Mouse (Mus musculus): ENCODE measurements around the gene Ptrh1. TPM values are rescaled to one million over a fixed set of nuclear protein-coding genes. Genes with fewer than 3 reads are reported as not detected.

Gene Ptrh1
- polyA plus RNA-seq (2012; rRNA removed), result 8.6 and 10.4 TPM in 2 replicates

DNA sequence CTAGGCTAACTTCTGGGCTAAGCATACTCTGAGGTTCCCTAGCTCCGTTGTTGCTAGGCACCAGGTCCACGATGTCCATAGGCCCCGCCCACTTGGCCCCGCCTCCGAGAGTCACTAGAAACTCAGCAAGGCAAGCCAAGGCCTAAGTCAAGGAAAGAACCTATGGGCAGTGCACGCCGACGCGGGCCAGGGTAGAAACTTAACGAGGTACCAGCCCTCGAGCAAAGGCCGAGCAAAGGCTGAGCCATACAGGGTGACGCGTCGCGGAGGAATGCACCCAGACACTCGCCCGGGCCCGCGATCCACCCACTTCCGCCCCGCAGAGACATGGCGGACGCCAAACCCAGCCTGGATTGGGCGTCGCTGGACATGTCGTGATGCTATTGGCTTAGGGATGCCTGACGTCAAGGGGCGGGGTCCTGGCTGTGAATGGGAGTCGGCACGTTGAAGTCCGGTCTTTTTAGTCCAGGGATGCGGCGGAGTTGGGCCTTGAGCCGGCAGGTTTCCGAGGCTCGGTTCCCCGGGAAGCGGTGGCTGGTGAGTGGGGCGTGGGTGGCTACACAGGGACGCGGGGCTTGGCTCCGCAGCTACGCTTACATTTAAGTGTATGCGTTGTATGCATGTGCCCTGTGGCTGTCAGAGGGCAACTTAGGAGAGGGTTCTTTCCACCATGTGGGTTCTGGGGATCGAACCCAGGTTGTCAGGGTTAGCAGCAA lies at the start of gene Ptrh1, which contains the start of gene Ttc16:
Gene Ptrh1, plus strand, starts transcription at position 428 of the 716 bp plus-strand sequence.
Gene Ttc16, minus strand, starts transcription at position 275 of the 716 bp plus-strand sequence.
- peak; percentile 95 for DNase-seq (ENCODE audit: low spot score)

DNA sequence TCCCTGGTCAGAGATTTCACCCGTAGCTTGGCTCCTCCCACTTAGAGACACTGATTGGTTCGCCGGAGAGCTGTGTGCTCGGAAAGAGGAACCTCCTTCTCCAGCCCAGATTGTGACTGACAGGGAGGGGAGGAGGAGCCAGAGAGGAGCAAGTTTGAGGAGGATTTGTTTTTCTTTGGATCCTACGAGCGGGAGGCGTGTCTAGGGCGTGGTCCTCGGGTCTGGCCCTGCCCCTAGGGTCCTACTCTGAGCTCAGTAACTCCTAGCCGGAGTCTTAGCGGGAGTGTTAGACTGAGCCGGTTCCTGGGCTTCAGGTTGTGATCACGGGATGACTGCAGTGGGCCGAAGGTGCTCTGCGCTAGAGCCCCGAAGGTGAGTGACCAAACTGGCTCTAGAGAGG lies 48.2 kb upstream of the Ptrh1 start:
- peak; percentile 56 for DNase-seq (ENCODE audit: low spot score)

DNA sequence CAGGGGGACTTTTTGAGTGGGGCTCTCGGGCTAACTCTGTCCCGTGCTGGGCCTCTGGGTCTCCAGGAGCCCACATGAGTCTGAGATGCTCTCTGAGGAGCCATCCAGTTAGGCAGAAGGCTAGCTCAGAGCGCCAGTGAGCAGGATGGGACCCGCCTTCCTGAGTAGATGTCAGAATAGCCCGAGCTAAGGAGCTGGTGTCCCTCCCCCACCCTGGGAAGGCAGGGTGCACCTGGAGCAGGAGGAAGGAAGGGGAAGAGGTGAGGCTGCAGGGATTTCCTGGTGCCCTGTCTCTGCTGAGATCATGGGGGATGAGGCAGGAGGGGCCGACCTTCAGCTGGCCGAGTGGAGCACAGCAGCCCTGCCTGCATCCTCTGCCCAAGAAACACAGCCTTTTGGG lies 47.1 kb upstream of the Ptrh1 start:
- no peak for DNase-seq (ENCODE audit: low spot score)

DNA sequence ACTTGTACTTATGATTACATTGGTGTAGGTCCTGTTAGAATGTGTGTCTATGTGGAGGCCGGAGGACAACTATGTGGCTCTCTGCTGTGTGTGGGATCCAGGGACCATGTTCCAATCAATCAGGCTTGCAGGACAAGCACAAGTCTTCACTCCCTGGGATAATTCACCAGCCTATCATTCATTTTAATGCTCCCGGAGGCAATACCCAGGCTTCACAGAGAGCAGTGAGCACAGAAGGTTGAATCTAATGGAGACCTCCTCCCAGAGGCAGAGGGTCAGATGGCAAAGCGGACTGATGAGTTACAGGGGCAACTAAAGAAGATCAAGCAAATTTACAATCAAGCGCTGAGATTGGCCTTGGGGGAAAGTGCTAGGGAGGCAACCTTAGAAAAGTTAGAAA lies 46.0 kb upstream of the Ptrh1 start:
- no peak for DNase-seq (ENCODE audit: low spot score)

DNA sequence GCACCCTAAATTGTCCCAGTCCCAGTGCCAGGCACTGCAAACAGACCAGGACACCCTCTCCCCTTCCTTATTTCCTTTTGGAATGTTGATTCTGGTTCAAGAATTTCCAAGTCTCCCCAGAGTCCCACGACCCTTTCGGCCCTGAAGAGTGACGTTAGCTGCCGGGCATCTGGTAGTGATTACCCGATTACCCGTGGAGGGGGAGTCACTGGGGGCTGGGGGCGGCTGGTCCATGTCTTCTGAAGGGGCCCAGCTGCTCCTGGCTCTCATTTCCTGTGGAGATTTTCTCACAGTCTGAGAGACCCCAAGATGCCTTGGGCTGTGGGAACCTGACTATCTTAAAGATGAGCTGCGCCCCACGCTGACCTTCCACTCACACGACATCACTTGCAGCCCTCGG lies 44.7 kb upstream of the Ptrh1 start:
- DNase-seq (ENCODE audit: low spot score), result no peak

DNA sequence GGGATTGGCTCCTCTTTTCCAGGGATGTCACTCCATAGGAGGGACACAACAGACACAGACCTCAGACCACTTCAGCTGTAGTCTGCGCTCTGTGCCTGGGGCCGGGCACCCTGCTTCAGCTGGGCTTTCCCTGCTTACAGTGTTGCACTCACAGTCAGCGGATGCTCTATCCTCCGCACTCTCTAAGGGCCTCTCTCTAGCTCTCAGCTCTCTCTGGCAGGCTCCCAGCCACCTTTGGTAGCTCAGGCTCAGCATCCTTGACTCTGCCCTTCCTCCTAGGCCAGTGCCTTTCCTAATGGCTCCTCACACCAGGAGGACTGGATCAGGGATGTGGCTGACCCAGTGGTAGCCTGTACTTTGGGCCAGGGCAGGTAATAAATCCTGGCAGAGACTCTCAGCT lies 43.7 kb upstream of the Ptrh1 start:
- DNase-seq (ENCODE audit: low spot score), result no peak

DNA sequence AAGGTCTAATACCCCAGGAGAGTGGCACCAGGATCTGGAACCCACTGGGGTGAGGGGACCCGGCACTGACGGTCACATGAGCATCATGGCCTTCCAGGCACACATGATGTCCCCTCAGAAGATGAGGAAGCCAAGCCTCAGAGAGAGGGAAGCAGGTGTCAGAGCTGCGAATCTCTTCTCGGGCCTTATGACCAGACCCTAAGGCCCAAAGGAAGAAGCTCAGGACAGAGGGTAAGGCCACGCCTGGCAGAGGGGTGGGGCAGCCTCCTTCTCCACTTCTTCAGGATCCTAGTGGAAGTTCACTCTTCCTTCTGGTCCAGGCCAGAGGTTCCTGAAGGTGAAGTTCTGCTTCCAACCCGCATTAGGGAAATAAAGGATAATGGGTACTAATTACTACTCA lies 42.9 kb upstream of the Ptrh1 start:
- DNase-seq (ENCODE audit: low spot score), result no peak

DNA sequence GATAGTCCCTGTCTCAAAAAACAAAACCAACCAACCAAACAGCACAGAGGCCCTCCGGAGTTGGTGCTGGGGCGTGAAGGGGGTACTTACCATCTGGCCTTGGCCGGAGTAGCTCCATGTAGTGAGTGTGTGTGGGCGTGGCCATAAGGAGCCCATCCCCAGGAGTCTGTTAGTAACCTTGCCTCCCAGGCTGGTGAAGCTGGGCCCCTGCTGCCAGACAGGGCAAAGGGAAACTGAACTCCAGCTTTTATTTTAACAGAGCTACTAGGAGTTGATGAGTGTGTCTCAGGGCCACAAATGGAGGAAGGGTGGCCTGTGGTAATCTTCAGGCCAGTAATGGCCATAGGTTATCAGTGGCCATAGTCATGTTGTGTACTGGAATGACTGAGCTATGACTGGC lies 41.1 kb upstream of the Ptrh1 start:
- no peak for DNase-seq (ENCODE audit: low spot score)

DNA sequence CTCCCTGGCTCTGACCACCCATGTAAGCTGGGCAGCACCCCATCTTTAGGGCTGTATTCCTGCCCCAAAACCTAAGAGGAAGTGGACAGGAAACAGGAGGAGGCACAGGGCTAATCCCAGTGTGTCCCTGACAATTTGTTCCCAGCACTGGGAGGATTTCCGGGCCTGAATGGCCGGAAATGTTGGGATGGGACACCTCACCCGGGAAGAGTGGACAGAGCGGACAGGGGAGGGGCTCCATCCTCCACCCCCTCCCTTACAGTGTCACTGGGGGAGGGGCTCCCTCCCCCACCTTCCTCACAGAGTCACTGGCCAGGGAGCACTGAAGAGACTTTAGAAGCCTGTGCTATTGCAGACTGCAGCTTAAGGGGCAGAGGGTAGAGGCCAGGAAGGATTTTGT lies 40.7 kb upstream of the Ptrh1 start:
- DNase-seq (ENCODE audit: low spot score), result no peak

DNA sequence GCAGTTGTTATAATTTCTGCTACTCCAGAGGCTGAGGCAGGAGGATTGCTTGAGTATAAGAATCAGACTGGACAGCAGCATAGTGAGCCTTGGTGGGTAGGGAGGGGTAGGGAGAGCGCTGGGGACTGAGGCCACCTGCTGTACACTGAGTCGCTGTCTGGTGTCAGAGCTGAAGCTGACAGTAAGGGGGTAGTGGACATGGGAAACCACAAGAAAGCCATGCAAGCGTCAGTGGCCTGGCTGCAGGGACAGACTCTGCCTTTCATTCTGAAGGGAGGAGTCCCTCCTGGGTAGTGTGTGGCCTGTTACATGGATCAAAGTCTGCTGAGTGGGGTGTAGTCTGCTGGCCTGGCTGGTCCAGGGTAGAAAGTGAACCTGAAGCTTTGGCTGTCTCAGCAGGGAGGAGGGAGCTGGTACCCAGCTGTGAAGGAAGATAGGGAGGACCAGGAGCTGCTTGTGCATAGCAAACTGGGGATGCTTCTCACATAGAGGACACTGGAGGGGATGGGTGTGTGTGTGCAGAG lies 39.2 kb upstream of the Ptrh1 start:
- DNase-seq (ENCODE audit: low spot score), result no peak

DNA sequence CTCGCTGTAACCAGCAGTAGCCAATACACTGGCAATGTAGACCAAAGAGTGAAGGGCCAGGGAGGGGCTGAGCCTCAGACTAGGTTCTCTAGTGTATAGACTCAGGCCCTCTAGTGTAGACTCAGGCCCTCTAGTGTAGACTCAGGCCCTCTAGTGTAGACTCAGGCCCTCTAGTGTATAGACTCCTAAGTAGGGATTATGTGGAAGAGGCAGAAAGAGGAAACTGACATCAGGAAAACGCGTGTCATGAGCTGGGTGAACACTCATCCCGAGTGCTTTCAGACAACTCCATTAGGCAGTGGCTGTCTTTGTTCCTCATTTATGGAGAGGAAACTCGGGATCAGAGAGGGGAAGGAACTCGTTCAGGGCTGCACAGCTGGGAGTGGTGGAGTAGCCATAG lies 38.6 kb upstream of the Ptrh1 start:
- no peak for DNase-seq (ENCODE audit: low spot score)

DNA sequence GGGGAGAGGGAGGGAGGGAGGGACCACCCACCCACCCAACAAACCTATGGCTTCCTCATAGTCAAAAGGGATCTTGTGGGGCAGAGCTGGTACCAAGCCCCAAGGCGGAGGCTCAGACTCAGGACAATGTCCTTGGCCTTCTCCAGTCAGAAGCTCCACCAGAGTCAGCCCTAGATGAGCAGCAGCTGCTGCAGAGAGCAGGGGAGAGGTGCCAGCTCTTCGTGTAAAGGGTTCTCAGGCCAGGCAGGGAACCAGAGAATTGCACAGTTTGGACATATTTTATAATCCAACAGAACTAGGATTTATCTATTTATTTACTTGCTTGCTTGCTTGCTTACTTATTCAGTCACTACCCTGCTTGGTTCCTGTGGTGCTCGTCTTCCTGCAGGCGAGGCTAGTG lies 36.3 kb upstream of the Ptrh1 start:
- no peak for DNase-seq (ENCODE audit: low spot score)

DNA sequence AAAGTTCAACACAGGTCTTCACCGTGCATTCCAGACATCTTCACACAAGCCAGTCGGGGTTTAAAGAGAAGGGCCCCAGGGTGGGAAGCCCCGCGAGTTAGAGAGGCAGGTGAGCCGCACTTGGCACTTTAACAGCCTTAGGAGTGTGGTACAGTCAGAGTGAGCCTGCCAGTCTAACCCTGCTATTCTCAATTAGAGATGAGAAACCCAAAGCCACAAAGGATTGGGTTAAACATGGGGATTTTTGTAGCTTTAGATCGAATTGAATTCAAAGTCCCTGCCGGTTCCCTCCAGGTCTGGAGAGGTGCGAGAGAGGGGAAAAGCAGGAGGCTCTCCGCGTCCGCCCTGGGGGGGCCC lies 34.7 kb upstream of the Ptrh1 start, which contains the start of gene 6330409D20Rik:
Gene 6330409D20Rik, minus strand, starts transcription at position 101 of the 357 bp plus-strand sequence.
- no peak for DNase-seq (ENCODE audit: low spot score)

DNA sequence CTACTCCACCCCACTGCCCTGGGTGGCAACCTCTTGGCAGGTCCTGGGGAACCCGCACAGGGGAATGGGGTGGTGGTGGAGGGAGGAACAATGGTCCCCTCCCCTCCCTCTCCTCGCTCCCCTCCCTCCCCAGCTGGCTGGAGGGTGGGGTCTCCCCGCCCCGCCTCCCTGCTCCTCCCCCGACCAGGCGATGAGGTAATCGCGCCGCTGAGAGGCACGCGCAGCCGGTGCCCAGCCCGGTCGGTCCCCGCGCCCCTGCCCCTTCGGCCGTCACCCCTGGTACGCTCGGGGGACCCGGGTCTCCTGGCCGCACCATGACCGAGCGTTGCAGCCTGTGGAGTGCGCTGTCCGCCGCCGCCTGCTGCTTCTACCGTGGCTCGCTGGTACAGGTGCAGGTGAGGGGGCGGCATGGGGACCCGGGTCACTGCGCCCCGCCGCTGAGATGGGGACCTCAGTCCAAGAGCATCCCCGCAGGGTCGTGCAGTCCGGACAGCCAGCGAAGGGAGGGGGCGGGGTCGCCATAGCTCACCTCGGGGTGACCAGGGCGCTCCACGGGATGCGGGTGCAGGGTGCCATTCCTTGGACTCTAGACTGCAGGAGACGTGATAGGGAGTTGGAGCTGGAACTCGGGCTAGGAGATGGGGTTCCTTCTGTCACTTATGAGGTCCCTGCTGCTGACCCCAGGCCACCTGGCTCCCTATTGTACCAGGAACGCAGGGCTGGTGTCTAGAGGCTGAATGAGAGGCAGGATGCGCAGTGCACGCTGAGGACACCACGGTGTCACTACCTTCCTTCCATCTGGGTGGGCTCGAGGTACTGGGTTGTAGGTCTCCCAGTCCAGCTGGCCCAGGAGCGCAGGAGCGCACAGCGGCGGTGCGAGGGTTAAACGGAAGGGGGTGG lies 34.1 kb upstream of the Ptrh1 start:
- no peak for DNase-seq (ENCODE audit: low spot score)

DNA sequence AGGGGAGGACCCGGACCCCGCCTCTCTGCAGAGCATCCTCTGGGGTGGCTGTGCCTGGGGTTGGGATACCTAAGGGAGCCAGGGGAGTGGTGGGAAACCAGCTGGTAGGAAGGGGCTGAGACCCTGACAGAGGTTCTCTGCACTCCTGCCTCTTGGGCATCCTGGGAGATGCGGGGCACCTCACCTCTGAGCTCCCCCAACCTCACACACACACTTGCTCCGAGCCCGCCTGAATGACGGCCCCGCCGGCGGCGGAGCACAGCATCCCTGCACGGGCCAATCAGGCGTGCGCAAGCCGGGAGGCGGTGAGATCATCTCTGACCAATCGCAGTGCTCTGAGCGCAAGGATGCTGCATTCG lies 33.4 kb upstream of the Ptrh1 start:
- no peak for DNase-seq (ENCODE audit: low spot score)

DNA sequence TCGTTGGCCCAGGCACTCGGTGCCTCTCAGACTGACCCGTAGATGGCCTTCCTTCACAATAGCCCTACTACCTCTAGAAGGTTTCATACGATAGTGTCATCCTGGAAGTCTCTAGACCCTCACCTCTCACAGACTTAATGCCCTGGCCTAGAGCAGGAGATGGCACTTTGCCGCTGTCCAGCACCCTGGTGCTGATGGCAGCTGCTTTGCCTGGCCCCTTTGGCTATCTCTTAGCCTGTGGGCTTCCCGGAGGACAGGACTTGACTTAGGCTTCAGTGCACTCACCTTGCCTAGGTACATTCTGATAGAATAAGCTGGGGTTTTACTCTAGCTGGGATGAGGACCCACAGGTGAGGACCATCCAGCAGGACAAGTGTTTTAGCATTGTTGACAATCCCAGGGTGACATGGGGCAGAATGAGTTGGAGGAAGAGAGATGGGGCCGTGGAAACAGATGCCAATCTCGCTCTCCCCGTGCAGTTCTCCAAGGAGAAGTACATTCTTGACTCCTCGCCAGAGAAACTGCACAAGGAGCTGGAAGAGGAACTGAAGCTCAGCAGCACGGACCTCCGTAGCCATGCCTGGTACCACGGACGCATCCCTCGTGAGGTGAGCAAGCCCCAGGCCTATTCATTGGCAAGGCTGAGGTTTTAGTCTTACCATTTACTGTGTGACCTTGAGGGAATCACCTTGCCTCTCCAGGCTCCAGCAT lies 31.2 kb upstream of the Ptrh1 start:
- no peak for DNase-seq (ENCODE audit: low spot score)

DNA sequence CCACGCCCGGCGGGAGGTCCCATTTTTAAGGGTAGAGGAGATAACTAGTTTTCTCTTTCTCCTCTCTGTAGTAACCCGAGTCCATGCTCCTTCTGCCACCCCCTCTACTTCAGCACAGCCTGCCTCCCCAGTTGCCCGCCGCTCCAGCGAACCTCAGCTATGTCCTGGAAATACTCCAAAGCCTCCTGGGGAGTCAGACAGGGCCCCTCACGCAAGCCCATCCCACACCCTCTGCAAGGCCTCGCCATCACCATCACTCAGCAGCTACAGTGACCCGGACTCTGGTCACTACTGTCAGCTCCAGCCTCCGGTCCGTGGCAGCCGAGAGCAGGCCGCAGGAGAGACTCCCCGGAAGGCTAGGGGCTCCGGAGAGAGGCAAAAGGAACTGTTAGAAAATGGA lies 26.5 kb upstream of the Ptrh1 start:
- no peak for DNase-seq (ENCODE audit: low spot score)

DNA sequence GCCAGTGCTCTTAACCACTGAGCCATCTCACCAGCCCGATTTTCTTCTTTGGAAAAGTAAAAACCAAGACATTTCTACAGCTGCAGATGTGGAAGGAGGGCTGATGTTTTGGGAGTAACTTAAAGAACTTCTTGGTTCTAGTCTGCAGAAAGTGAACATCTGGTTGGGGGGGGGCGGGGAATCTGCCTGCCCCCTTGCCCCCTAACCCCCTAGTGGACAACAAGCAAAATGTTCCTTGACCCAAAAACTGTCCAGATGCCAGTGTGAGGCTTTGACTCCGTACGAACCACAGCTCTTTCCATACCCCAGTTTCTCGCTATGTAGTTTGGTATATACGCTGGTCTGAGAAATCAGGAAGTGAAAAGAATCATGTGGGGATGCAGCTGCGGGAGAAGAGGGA lies 25.4 kb upstream of the Ptrh1 start:
- DNase-seq (ENCODE audit: low spot score), result no peak

DNA sequence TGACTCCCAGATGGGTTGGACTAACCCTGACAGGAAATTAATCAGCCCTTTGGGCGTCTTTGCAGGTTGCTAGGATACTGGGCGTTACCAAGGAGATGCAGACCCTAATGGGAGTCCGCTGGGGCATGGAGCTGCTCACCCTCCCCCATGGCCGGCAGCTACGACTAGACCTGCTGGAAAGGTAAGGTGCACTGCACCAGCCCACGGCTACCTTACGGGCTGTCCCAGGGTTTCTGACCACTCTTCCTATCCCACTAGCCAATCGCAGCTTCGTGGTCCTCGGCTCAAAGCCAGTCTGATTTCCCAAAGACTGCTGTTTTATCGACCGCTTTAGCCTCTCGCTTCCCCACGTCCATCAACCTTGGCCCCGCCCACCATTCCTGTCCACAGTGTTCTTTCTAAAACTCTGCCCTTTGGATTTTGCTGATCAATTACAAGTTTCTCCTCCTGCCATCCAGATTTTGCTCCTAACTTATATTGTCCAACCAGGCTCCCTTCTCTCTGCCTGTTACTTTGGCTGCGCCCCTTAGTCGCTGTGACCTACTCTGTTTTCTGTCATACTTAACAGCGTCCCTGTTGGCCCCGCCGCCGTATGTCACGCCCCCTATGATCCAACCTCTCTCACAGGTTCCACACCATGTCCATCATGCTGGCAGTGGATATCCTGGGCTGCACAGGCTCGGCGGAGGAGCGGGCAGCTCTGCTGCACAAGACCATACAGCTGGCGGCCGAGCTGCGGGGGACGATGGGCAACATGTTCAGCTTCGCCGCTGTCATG lies 24.5 kb upstream of the Ptrh1 start:
- DNase-seq (ENCODE audit: low spot score), result peak; percentile 48

DNA sequence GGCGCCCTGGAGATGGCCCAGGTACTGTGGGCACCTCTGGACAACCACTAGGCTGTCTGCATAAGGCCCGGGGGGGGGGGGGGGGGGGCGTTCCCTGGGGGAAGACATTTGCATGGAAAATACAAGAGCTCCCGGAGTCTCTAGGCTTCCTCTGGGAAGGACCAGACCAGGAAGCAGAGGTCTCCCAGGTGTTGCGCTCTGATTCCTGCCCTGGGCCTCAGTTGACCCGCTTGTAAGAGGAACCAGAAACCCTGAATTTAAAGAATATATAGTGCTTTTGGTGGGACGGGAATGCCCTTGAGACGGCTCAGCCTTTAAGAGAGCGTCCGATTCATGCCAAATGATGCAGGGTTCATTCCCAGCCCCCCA lies 23.9 kb upstream of the Ptrh1 start:
- DNase-seq (ENCODE audit: low spot score), result no peak

DNA sequence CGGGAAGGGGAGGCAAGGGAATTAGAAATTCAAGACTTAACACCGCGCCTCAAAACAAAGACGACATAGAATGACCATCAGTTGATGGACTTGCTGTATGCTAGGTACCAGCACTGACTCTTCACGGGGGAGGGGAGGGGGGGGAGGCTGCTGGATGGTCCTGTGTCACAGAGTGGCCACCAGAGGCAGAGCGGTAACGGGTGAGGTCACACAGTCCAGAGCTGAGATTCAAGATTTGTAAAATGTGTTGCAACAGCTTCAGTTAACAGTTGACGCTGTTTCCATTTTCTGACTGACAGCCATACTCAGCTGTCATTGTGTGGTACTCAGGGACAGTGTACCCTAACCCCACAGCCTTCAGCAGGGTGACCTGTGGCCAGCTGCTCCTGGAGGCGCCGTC lies 23.4 kb upstream of the Ptrh1 start:
- DNase-seq (ENCODE audit: low spot score), result no peak

DNA sequence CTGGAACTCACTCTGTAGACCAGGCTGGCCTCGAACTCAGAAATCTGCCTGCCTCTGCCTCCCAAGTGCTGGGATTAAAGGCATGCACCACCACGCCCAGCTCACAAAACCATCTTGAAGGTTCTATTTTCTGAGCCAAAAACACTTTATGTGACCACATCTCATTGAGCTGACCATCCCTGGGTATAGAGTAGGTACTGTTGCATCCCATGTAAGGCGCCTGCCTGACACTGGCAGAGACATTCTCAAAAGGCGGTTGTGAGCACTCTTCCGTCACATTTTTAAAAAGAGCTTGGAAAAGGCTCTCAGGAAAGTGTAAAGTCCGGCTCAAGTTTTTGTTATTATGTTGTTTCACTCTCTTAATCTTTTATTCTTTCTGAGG lies 18.9 kb upstream of the Ptrh1 start:
- no peak for DNase-seq (ENCODE audit: low spot score)
